Mouse (Mus musculus) urinary bladder, postnatal 25 days (tissue): ENCODE data around the gene Iqgap3.

Source experiments
- DNase-seq: peaks from one replicate; pipeline ENCODE4 v3.0.0; 2022; ENCODE audit warnings: low spot score

The Iqgap3 gene

GRCm38 (mm10) chr3:88150061-88150998 lies 68.6 kb downstream of the Iqgap3 start:
- no peak for DNase-seq

- DNase-seq: no peak
Measured at GRCm38 (mm10) chr3:88150999-88151364, 69.2 kb downstream of the Iqgap3 start.

- DNase-seq: no peak
Measured at GRCm38 (mm10) chr3:88152056-88152455, 70.3 kb downstream of the Iqgap3 start.

- DNase-seq: no peak
Measured at GRCm38 (mm10) chr3:88153290-88154011, 71.7 kb downstream of the Iqgap3 start.

- DNase-seq: no peak
Measured at GRCm38 (mm10) chr3:88154236-88154635, 72.5 kb downstream of the Iqgap3 start.

- no peak for DNase-seq
Measured at GRCm38 (mm10) chr3:88156817-88157216, 75.0 kb downstream of the Iqgap3 start.

GRCm38 (mm10) chr3:88157771-88158597 lies 76.2 kb downstream of the Iqgap3 start:
- DNase-seq: no peak

- no peak for DNase-seq
Measured at GRCm38 (mm10) chr3:88158991-88159390, 77.2 kb downstream of the Iqgap3 start.

- no peak for DNase-seq
Measured at GRCm38 (mm10) chr3:88160856-88161255, 79.1 kb downstream of the Iqgap3 start.

- DNase-seq: no peak
Measured at GRCm38 (mm10) chr3:88162259-88162658, 80.5 kb downstream of the Iqgap3 start.

GRCm38 (mm10) chr3:88162811-88163210 lies 81.0 kb downstream of the Iqgap3 start:
- no peak for DNase-seq

- no peak for DNase-seq
Measured at GRCm38 (mm10) chr3:88163847-88164246, 82.1 kb downstream of the Iqgap3 start.

GRCm38 (mm10) chr3:88164263-88164662 lies 82.5 kb downstream of the Iqgap3 start:
- DNase-seq: no peak

GRCm38 (mm10) chr3:88166056-88166455 lies 84.3 kb downstream of the Iqgap3 start:
- DNase-seq: no peak

GRCm38 (mm10) chr3:88170361-88170760 lies 88.6 kb downstream of the Iqgap3 start:
- DNase-seq: no peak
